Mouse (Mus musculus) embryo, embryonic 9.5 days (tissue): ENCODE results near the gene Ippk.

Experiments used
- DNase-seq: peaks from one replicate; pipeline ENCODE4 v3.0.0-alpha.2; 2017; ENCODE audit errors: extremely low spot score

Ippk gene

GRCm38 (mm10) chr13:49430529-49430928, 9.5 kb downstream of the Ippk start:
- no peak for DNase-seq

- no peak for DNase-seq
These were observed 12.4 kb downstream of the Ippk start for GRCm38 (mm10) chr13:49433268-49434029.

- no peak for DNase-seq
These were observed 14.7 kb downstream of the Ippk start for GRCm38 (mm10) chr13:49435745-49436144.

DNA sequence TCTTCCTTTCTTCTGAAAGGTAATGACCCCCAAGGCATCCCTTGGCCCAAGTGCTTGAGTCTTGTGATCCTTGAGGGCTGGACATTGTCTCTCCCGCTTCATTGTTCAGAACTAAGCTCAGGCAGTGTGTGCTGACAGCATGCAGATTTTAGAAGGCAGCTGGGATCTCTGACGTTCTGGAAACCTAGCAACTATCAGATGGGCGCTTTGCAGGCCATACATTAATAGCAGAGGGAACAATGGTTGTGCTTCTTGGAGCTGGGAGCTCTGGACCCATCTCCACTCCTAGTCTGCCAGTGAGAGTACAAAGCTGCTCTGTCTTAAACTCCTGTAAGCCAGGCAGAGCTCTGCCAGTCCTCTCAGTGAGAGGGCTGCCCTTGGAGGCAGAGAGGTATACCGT, 15.1 kb downstream of the Ippk start:
- DNase-seq: no peak

- no peak for DNase-seq
These were observed 23.4 kb downstream of the Ippk start for GRCm38 (mm10) chr13:49444451-49444850.

- peak; percentile 70 for DNase-seq
These were observed 28.3 kb downstream of the Ippk start for GRCm38 (mm10) chr13:49449318-49449749.

DNA sequence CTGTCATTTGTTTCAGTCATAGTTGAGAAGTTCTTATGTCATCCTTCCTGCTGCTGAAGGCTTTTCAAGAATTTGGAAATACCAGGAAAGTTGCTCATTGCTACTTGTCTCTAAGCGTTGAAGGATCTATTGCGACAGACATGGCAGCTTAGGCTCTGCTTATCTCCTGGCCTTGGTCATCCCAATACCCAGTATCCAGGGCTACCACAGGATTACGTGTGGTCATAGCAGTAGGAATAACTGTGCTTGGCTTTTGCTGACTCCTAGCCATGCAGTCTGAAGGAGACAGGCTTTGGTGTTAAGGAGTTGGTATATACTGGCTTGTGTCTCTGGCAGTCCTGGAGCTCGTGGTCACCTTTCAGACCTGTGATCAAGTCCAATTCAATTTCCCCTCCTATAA, 39.2 kb downstream of the Ippk start:
- DNase-seq: no peak

GRCm38 (mm10) chr13:49460692-49461414, 39.8 kb downstream of the Ippk start:
- DNase-seq: no peak

DNA sequence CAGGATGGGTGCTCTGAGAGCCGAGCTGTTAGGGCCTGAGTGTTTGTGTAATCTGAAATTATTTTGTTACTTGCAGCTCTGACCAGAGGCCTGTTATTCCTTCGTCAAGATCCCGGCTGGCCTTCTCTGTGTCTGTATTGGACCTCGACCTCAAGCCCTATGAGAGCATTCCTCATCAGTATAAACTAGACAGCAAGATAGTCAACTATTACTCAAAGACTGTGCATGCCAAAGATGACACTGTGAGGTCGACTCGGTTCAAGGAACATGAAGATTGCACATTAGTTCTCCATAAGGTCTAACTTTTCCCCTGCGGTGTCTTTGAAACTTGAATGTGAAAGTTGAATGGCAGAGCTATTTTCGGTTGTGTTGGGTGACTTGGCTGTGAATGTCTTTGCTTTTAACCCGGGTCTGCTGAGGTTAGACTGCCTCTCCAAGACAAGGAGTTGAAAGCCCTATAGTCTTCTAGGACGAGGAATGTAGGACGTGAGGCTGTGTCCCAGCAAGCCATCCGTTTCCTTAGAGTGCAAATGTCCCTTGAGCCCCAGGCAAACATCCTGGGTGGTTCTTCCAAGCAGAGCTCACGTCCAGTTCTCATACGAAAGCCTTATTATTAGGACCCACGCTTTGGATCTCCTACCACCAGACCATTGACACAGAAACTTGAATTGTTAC, 40.5 kb downstream of the Ippk start:
- no peak for DNase-seq

DNA sequence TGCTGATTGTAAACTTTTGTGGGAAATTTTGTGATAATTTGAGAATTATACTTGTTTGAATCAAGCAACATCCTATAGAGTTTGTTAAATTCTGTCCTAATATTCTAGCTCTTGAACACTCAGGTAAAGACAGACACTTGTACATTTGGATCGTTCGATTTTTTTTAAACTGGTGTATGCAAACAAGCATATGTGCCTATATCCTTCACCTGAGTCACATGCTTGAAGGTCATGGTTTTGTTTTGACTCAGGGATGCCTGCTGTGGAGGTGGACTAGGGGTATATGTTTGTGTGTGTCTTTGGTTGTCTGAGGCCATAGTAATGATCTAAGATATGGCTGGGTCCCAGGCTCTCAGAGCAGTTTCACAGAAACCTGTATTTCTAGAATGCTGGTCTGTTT, 41.9 kb downstream of the Ippk start:
- DNase-seq: no peak

- DNase-seq: no peak
These were observed 44.8 kb downstream of the Ippk start for GRCm38 (mm10) chr13:49465875-49466274.

DNA sequence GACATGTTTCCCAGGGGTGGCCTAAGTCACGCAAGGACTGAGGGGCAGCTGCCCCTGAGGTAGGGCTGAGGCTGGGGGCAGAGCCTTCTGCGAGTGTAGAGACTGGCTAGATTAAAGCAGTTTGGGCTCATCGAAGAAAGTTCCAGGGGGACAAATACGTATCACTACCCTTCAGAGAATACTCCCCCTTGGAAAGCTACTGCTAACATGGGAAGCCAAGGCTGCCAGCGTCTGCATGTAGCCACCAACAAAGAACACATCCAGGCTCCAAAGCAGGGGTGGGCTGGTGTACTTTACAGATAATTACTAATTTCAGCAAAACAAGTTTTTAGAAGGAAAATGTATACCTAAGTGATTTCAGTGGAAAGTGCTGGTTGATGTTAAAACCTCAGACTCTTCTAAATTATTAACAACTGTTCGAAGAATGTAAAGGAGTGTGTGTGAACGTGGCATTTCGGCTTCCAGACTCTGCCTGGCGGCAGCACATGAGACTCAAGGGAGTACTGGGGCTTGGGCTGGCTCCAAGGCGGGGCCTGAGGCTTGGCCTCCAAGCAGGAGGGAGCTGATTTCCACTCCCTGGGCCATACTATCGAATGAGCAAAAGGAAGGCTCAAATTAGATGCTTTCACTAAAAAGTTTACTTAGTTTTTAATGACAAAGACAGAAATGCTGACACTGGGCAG, 45.5 kb downstream of the Ippk start:
- no peak for DNase-seq

- DNase-seq: peak; percentile 6
These were observed 46.5 kb downstream of the Ippk start for GRCm38 (mm10) chr13:49467585-49467984.

DNA sequence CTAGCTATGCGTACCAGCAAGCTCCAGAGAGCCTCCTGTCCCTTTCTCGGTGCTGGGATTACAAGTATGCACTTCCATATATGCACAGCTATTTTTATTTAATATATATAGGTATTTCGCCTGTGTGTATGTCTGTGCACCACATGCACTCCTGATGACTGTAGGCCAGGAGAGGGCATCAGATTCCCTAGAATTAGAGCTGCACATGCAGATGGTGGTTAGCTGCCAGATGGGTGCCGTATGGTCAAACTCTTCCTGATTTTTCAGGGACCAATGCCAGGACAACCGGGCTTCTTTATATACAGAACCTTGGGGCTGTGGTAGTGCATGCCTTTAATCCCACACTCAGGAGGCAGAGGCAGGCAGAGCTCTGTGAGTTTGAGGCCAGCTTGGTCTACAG, 48.0 kb downstream of the Ippk start:
- no peak for DNase-seq

DNA sequence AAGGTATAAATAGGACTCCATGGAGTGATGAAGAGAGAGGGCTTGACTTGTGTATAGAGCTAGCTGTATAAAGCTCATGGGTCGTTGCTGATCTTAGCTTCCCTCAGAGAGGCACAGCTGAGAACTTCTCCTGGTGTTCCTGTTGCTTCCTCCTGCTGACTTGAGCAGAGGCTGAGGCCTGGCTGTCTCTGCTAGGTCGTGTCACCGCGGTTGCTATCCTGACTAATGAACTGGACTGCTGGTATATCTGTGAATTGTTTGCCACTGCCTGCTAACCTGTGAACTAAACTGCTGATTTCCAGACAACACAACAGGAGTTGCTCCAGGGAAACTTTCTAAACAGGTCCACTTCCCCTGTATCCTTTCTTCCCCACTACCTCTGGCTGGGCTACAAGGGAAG, 49.3 kb downstream of the Ippk start:
- DNase-seq: no peak

DNA sequence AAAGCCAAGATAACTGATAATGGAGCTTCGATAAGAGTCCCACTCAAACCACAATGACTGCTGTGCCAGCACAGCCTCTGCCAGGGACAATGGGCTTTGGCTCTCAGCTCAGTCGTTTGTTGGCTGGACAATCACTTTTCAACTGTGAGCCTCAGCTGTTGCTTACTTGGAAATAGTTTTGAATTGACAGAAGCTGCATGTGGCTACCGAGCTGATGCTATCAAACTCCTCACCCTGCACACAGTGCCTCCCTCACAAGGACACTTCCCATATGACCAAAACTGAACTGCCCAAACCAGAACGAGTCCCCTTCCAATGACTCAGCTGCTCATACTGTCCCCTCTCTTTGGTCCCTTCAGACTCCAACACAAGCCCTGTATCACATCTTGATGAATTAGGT, 49.8 kb downstream of the Ippk start:
- DNase-seq: no peak

DNA sequence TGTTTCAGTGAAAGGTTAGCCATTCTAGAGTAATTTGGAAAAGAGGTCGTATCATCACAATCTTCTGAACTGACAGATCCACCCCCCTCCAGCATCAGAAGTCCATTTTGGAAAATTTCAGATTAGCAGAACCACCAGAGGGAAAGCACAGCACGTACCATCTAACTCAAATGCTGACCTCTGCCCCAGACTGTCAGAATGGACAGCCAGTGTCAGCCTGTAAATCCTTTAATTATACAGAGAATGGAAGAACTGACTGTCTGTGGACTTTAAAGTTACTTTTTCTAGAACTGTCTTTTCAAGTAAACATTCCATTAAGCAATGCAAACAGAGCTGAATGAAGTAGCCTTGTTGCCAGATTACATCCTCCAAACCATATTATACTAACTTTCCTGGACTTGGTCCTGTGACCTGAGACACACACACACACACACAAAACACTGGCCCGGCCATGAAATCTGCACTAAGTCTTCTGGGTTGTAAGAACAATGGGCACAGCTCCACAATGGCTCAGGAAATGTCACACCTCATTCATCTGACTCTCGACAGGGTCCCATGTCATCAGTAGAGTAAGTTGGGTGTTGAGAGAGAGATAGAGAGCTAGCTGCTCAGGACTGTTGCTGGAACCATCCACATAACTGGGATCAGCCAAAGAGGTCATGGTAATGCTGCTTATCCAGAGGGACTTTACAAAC, 51.1 kb downstream of the Ippk start:
- DNase-seq: no peak

DNA sequence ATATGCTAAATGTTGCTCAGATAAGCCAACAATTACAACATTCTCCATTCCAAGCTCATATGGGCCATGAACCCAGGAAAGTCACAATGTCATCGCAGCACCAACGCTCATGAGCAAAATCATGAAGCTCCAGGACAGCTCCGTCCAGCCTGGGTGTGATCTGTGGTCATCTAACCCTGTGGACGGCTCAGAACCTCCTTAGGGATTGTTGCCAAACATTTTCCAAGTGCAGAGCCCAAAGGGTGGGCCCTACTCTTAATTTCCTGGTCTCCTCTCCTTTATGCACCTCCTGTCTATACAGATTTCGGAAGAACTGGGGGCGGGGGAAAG, 51.6 kb downstream of the Ippk start:
- no peak for DNase-seq

GRCm38 (mm10) chr13:49477887-49478286, 56.8 kb downstream of the Ippk start:
- no peak for DNase-seq

DNA sequence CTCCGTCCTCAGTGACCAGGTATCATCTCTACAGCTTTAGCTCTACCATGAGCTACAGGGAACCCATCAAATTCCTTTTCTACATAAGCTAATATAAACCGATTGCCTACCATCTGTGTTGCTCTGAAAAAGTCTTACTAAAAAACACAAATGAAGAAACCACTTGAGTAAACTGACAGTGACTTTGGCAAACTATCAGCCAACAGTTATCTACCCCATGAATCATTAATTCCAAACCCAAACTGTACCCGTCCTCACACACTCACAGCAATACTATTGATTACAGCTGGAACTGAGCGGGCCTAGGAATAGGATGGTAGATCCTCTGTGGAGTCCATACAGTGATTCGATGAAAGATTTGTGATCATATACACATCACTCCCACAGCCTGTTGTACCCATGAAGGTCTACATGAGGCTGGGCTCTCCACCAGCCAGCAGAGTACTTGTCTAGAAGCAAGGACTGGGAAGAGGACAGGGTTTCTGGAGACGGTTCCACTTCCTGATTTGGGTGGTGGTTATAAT, 57.9 kb downstream of the Ippk start:
- no peak for DNase-seq

DNA sequence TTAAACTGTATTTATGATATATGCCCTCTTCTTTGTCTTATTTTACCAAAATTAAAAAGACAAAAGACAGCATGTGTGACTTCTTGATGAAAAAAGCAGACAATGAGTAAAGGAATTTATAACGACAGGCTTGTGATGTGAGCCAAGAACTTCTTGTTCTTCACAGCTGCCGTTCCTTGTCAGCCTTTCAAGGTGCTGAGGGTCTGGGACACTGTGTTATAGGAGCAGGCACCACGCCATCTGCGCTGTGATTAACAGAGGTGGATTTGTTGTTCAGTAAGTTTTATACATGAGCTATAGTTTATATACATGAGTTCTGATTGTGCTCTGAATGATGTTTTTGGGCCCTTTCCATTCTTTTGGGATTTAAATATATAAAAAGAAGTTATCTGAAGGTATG, 58.4 kb downstream of the Ippk start:
- DNase-seq: no peak

- DNase-seq: no peak
These were observed 59.0 kb downstream of the Ippk start for GRCm38 (mm10) chr13:49480057-49480456.
